Comparison of ENCODE assay signal across 17 mouse cellular contexts in genomic region chr4:120717591-120717990, GRCm38 (mm10). TPM values are rescaled to one million over a fixed set of nuclear protein-coding genes. Genes with fewer than 3 reads are reported as not detected.
DNase-seq lines count a peak whose midpoint lies in the region; ATAC-seq lines count a peak whose summit lies in the region.
"Had no signal": no experiment of that assay in that cellular context is flagged by ENCODE, and none has a peak within 500 bp of the region (broad histone marks: within the 10 kb centered on the region; RNA-seq: fewer than 3 reads in every experiment).

No protein-coding gene starts in this region.

- H3K9ac ChIP-seq in liver, embryonic 11.5 days (ENCODE audit: low read depth, low read length) = no peak overlapping the region
- H3K9ac ChIP-seq: liver, embryonic 12.5 days; neural tube, embryonic 13.5 days had no signal

- H3K4me1 ChIP-seq in liver, embryonic 11.5 days (replicated peaks; ENCODE audit: control insufficient read depth, insufficient read depth, low read length) = peaks cover 5% of the 10 kb centered on the region; the same call in 1 of the 2 replicates

- H3K4me3 ChIP-seq in liver, embryonic 11.5 days (ENCODE audit: low read depth, low read length) = no peak overlapping the region
- H3K4me3 ChIP-seq: liver, embryonic 12.5 days; neural tube, embryonic 13.5 days had no signal

- H3K4me2 ChIP-seq in liver, embryonic 11.5 days = no peak overlapping the region

- no peaks in the 10 kb centered on the region for H3K9me3 ChIP-seq in liver, embryonic 11.5 days (ENCODE audit: control insufficient read depth, low read length)
- H3K9me3 ChIP-seq: G1E; liver, embryonic 12.5 days; neural tube, embryonic 13.5 days had no signal

- 62% methylated on average over 8 of the region's 8 CpGs for WGBS in liver, embryonic 11.5 days

- no peak for ATAC-seq in liver, embryonic 11.5 days (replicated peaks; ENCODE audit: low FRiP score)
- ATAC-seq: hindbrain, postnatal 0 days; liver, embryonic 12.5 days had no signal

- no peaks in the 10 kb centered on the region for H3K36me3 ChIP-seq in liver, embryonic 11.5 days (ENCODE audit: control insufficient read depth, insufficient read depth, low read length)
- H3K36me3 ChIP-seq: G1E; liver, embryonic 12.5 days; neural tube, embryonic 13.5 days had no signal

- intact Hi-C loops in left cerebral cortex, postnatal 4 days (cut with DNase I) = no loop called here

- DNase-seq in left cerebral cortex, adult 18-20 months (ENCODE audit: low spot score in 2 of 2) = peak; percentile 63 to 76
- no peak for DNase-seq in left cerebral cortex, postnatal 4 days
- DNase-seq in frontal cortex, postnatal 14 days (ENCODE audit: low spot score in 2 of 2) = peak; percentile 28 to 35
- DNase-seq in left cerebral cortex, adult 9 months (ENCODE audit: low spot score in 2 of 2) = peak; percentile 15 to 79
- DNase-seq in telencephalon, adult 2 months (ENCODE audit: low read depth, low spot score) = peak; percentile 49
- no peak for DNase-seq in adrenal gland, adult (ENCODE audit: inconsistent age in 2 of 2, low spot score in 1 of 2)
- no peak for DNase-seq in liver, embryonic 11.5 days (ENCODE audit: low spot score)
- DNase-seq: adrenal gland, postnatal 10 days; cerebellum, adult 8-10 months; kidney, adult 2 months; thymus, postnatal 4 days had no signal

- H3K27ac ChIP-seq in liver, embryonic 11.5 days (ENCODE audit: low read depth, low read length) = no peak overlapping the region
- H3K27ac ChIP-seq: hindbrain, postnatal 0 days; liver, embryonic 12.5 days; neural tube, embryonic 13.5 days had no signal

- peaks cover 47% of the 10 kb centered on the region for H3K27me3 ChIP-seq in liver, embryonic 11.5 days (replicated peaks; ENCODE audit: control insufficient read depth, insufficient read depth, low read length)

RNA-seq across cellular contexts. Expression of gene Kcnq4, which starts 30.8 kb away (rescaled TPM):
- total RNA-seq in left cerebral cortex, adult 18-20 months (2021) = 1 to 10 TPM; 9.1 TPM
- total RNA-seq in left cerebral cortex, postnatal 4 days (2021) = 10 to 100 TPM; 19.6 to 21.1 TPM
- 0.57 and 0.90 TPM in 2 replicates for polyA plus RNA-seq in liver, embryonic 11.5 days (2014; fragmentation: Nextera tagmentation; extraction: Ambion mirVana)
- total RNA-seq: granulocyte monocyte progenitor cell, adult 5-6 weeks; megakaryocyte-erythroid progenitor cell, adult 5-6 weeks had no signal
- polyA plus RNA-seq: G1E had no signal

RNA-seq across cellular contexts. Expression of gene Cited4, which starts 51.2 kb away (rescaled TPM):
- 10 to 100 TPM; 13.1 to 16.5 TPM for total RNA-seq in left cerebral cortex, adult 18-20 months (2021)
- total RNA-seq in left cerebral cortex, postnatal 4 days (2021) = 1 to 10 TPM; 2.9 to 3.5 TPM
- polyA plus RNA-seq in liver, embryonic 11.5 days (2014; fragmentation: Nextera tagmentation; extraction: Ambion mirVana) = 232 and 242 TPM in 2 replicates

Comparison
In these comparisons a context has a peak if more than half of its experiments do, and no peak if none do; other contexts are left out.
1. DNase-seq: peak in left cerebral cortex, adult 18-20 months (2 of 2), frontal cortex, postnatal 14 days (2 of 2), left cerebral cortex, adult 9 months (2 of 2) and telencephalon, adult 2 months (single experiment); none in left cerebral cortex, postnatal 4 days (single experiment), adrenal gland, adult (0 of 2) and liver, embryonic 11.5 days (single experiment).